Mouse (Mus musculus) CD4-positive, CD25-positive, alpha-beta regulatory T cell, adult 4 months (primary cell): Measurements from ENCODE around the gene Fbh1. TPM values are rescaled to one million over a fixed set of nuclear protein-coding genes. Genes with fewer than 3 reads are reported as not detected.

ENCODE experiments used
- ATAC-seq: one replicate; pipeline ENCODE4 v1.8.0; 2017
- polyA plus RNA-seq, 2 experiments: library from polyadenylated mRNA; unstranded; fragments of 100-300 nt; shearing (Covaris generic); gene quantifications; one replicate each; pipeline ENCODE4 v1.2.1; 2017

Gene Fbh1
- polyA plus RNA-seq, 2 experiments from 2014 or later, result 44.6 to 48.6 TPM

DNA sequence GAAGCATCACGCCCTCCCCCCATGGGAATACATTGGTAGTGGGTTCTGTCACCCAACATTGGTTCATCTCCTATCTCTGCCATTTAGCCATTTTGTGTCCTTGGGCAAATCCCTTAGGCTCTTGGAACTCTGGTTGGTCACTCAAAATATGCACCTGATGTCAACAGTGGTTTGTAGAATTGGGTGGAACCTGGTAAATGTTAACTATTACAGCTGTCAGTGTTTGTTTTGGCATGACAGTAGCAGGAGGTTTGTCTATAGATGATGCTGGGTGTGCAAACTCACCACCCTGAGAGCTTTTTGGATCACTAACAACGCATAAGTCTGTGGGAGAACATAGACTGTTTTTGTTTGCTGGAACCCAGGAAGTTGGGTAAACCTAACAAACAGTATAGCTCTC lies 58.8 kb downstream of the Fbh1 start:
- ATAC-seq, result no peak

DNA sequence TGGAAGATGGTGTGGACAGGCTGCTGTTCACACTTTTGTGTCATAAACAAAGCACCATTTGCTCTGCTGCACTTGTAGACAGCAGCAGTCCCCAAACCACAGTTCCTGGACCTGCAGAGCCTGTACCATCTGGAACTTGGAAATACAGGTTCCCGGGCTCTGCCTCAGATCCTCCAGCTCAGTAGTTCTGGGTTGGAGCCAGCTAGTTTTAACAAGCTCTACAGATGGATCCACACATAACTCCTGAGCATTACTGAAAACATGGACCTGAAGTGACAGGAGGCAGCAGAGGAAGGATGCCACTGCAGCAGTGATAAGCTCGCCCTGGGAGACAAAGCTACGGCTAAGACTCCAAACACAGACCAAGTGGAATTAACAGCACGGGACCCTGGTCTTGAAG lies 62.8 kb downstream of the Fbh1 start:
- ATAC-seq, result no peak

DNA sequence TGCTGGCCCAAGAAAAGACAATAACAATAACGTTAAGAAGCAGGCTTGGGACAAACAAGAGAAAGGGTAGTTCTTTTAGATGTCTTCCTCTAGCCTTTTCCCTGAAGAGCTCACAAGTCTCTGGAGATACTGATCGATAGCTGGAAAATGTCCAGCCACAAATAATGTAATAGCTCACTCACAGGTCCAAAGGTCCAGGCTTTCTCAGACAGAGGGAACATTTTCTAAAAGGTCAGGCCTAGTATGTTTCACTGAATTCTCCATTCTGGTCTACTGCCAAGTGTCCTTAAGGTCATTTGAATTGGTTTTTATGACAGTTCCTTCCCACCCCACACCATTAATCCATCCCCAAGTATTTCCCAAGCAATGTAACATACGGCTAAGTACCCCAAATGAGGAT lies 64.4 kb downstream of the Fbh1 start:
- no peak for ATAC-seq

- no peak for ATAC-seq
These were observed 64.8 kb downstream of the Fbh1 start for GRCm38 (mm10) chr2:11712483-11712990.

GRCm38 (mm10) chr2:11710101-11710500 lies 67.3 kb downstream of the Fbh1 start:
- peak; percentile 44 for ATAC-seq

DNA sequence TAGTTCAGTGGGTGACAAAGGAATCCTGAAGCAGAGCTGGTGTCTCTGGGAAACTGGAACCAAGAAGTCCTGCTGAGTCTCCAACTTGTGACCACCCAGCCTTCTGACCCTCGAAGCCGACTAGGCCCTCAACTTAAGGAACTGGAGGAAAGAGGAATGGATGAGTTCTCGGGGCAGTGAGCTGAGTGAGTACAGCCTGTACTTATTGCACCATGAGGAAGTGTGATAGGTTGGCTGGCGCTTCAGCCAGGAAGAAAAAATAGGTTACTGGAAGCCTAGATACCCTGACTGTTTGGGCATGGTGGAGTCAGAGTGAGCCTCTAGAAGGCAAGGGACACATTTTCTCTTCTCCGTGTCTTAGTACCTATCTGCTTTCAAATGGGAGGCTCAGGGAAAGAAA lies 68.8 kb downstream of the Fbh1 start:
- ATAC-seq, result no peak

GRCm38 (mm10) chr2:11706746-11707065 lies 70.7 kb downstream of the Fbh1 start:
- ATAC-seq, result no peak

GRCm38 (mm10) chr2:11706030-11706745 lies 71.2 kb downstream of the Fbh1 start:
- peak; percentile 9 for ATAC-seq

GRCm38 (mm10) chr2:11705201-11706025 lies 72.0 kb downstream of the Fbh1 start, which contains the start of gene Il15ra:
TSS of gene Il15ra (plus strand) at chr2:11705290.
- ATAC-seq, result peak; percentile 92

- no peak for ATAC-seq
These were observed 77.5 kb downstream of the Fbh1 start for GRCm38 (mm10) chr2:11699905-11700304.

GRCm38 (mm10) chr2:11698994-11699393 lies 78.4 kb downstream of the Fbh1 start:
- ATAC-seq, result no peak

DNA sequence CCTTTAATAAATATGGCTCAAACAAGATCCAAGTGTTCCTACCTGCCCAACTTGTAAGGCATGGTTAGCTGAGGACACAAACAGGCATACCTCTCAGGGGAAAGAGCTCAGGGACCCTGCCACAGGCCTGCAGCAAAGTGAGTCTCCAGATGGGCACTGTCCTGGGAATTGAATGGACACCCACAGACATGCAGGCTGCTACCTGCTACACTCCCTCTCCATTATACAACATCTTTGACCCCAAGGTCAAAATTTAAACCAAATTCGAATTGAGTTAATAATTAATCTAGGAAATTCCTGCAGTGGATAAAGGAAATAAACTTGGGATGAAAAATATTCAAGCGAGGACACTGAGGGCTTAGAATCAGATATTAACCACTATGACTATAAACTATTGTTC lies 81.5 kb downstream of the Fbh1 start:
- ATAC-seq, result no peak

DNA sequence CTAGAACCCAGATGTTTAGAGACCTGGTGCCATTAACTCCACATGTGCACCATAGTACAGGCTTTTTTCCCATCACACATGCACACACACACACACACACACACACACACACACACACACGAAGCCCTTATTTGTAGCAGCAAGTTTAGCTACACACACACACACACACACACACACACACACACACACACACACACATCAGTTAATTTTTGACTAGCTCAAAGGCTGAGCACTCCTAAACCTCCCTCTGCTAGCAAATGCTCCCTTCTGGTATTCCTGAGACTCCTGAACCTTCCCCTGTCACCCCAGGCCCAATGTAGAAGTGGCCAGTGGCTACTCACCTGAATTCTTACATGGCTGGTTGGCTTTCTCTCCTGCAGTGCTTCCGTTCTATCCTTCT lies 83.3 kb downstream of the Fbh1 start:
- ATAC-seq, result no peak

- no peak for ATAC-seq
These were observed 84.0 kb downstream of the Fbh1 start for GRCm38 (mm10) chr2:11693352-11693751.

Other genes with a start within 250 kb of the Fbh1 start
- 10 to 100 TPM; 17.6 to 22.7 TPM for gene Pfkfb3, start 223.5 kb downstream of the Fbh1 start, polyA plus RNA-seq
- gene Rbm17, start 173.4 kb downstream of the Fbh1 start, polyA plus RNA-seq, result 10 to 100 TPM; 34.7 TPM
- gene Gm17490, start 151.3 kb downstream of the Fbh1 start, polyA plus RNA-seq, result not detected
- gene Il2ra, start 134.8 kb downstream of the Fbh1 start, polyA plus RNA-seq, result 100 to 1,000 TPM; 347 to 420 TPM
- 10 to 100 TPM; 24.0 to 33.6 TPM for gene Il15ra, start 72.3 kb downstream of the Fbh1 start, polyA plus RNA-seq
- 10 to 100 TPM; 37.1 to 38.8 TPM for gene Ankrd16, start 294 bp upstream of the Fbh1 start, polyA plus RNA-seq